Mouse (Mus musculus) midbrain, embryonic 14.5 days (tissue): ENCODE measurements around the gene Pde10a. TPM values are rescaled to one million over a fixed set of nuclear protein-coding genes. Genes with fewer than 3 reads are reported as not detected.

Experiments
- ATAC-seq: fragments of 200-750 bp; cut with Nextera tagmentation; 2 replicates; pipeline ENCODE4 v1.8.0; 2017; ENCODE audit warnings: moderate number of reproducible peaks, moderate library complexity; ENCODE audit not compliant: low FRiP score, low TSS enrichment
- DNase-seq: peaks from one replicate; pipeline ENCODE4 v3.0.0-alpha.2; 2015
- H3K27ac ChIP-seq: fragments of 300-500 bp; sonication (generic); replicated peaks from 2 replicates; pipeline ENCODE4 v1.5.1; 2014; ENCODE audit warnings: mild to moderate bottlenecking, low read depth, low read length, moderate library complexity
- H3K27me3 ChIP-seq: fragments of 300-500 bp; sonication (generic); 2 replicates; pipeline ENCODE4 v1.6.1; 2014; ENCODE audit warnings: low read length, control low read depth, mixed read lengths; ENCODE audit not compliant: control insufficient read depth, insufficient read depth
- H3K36me3 ChIP-seq: fragments of 300-500 bp; sonication (generic); 2 replicates; pipeline ENCODE4 v1.6.1; 2014; ENCODE audit warnings: low read length, control low read depth; ENCODE audit not compliant: control insufficient read depth, insufficient read depth
- H3K4me1 ChIP-seq: fragments of 300-500 bp; sonication (generic); 2 replicates; pipeline ENCODE4 v1.6.1; 2014; ENCODE audit warnings: mild to moderate bottlenecking, antibody characterized with exemption, low read length, control low read depth; ENCODE audit not compliant: control insufficient read depth, insufficient read depth
- H3K4me2 ChIP-seq: fragments of 300-500 bp; sonication (generic); 2 replicates; pipeline ENCODE4 v1.6.1; 2014; ENCODE audit warnings: mild to moderate bottlenecking, low read length, moderate library complexity
- H3K4me3 ChIP-seq: fragments of 300-500 bp; sonication (generic); replicated peaks from 2 replicates; pipeline ENCODE4 v1.5.1; 2014; ENCODE audit warnings: low read depth, low read length
- H3K9ac ChIP-seq: fragments of 300-500 bp; sonication (generic); replicated peaks from 2 replicates; pipeline ENCODE4 v1.6.1; 2014; ENCODE audit warnings: mild to moderate bottlenecking, low read length, moderate library complexity
- H3K9me3 ChIP-seq: fragments of 300-500 bp; sonication (generic); 2 replicates; pipeline ENCODE4 v1.6.1; 2016; ENCODE audit warnings: low read length, control low read depth, mixed read lengths; ENCODE audit not compliant: control insufficient read depth
- WGBS: fragments of 180-500 bp; shearing (Covaris S2); extraction: QIAGEN DNeasy Blood & Tissue Kit; methylation state at CpG from one replicate; pipeline ENCODE4 v1.1.7; 2014; 5-methylcytosine and 5-hydroxymethylcytosine counted together
- polyA plus RNA-seq: library from polyadenylated mRNA; unstranded; fragments of >200 nt; fragmentation: Nextera tagmentation; extraction: Ambion mirVana; gene quantifications from 2 replicates; pipeline ENCODE4 v1.2.1, GENCODE M21; 2014

Gene Pde10a
- polyA plus RNA-seq, 1 experiment from 2014 or later, result 14.1 TPM

DNA sequence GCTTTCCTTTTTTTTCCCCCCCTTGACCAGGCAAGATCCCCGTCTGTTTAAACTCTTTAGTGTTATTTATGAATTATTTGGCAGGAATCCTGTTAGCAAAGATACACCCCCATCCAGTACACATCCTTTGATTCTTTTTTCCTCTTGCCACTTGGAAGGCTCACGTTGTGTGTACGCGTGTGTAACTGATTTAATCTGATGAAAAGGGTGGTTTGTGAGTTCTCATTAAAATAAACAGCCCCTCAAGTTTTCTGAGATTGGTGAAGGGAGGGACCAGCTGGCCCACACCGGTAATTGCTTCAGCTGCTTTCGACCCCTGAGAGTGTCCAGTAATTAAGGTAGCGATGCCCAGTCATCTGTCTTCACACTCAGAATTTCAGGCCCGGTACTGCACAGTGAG lies 347.4 kb downstream of the Pde10a start:
- Histone ChIP-seq H3K9me3 (no peaks in the 10 kb centered on the region), H3K27me3 (no peaks in the 10 kb centered on the region), H3K4me1 (peaks cover 5% of the 10 kb centered on the region; the same call in 1 of the 2 replicates), H3K4me3 (no peak overlapping the region), H3K36me3 (no peaks in the 10 kb centered on the region), H3K9ac (no peak overlapping the region), H3K27ac (no peak overlapping the region), H3K4me2 (no peak overlapping the region)
- ATAC-seq (no peak), DNase-seq (no peak)
- WGBS, result 52% methylated on average over 8 of the region's 8 CpGs

DNA sequence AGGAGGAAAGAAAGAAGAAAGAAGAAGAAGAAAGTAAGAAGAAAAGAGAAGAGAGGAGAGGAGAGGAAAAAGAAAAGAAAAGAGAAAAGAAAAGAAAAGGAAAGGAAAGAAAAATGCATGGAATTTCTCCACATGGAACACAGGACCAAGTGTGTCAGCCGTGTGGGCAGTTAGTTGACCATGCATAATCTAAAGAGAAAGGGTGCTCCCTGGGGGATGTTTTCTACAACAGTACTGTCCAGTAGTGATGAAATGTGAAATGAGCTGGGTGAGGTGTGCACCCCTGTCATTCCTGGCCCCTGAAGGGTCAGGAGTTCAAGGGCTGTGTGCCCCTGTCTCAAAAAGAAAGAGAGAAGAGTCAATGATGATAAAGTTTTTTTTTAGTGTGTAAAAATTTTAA lies 352.9 kb downstream of the Pde10a start:
- no peak for ATAC-seq
- H3K4me2 ChIP-seq, result no peak overlapping the region
- no peaks in the 10 kb centered on the region for H3K27me3 ChIP-seq
- H3K9me3 ChIP-seq, result no peaks in the 10 kb centered on the region
- no peak overlapping the region for H3K27ac ChIP-seq
- 75% methylated on average over 1 of the region's 1 CpGs for WGBS
- H3K4me3 ChIP-seq, result no peak overlapping the region
- no peak for DNase-seq
- no peaks in the 10 kb centered on the region for H3K4me1 ChIP-seq
- no peaks in the 10 kb centered on the region for H3K36me3 ChIP-seq
- H3K9ac ChIP-seq, result no peak overlapping the region

DNA sequence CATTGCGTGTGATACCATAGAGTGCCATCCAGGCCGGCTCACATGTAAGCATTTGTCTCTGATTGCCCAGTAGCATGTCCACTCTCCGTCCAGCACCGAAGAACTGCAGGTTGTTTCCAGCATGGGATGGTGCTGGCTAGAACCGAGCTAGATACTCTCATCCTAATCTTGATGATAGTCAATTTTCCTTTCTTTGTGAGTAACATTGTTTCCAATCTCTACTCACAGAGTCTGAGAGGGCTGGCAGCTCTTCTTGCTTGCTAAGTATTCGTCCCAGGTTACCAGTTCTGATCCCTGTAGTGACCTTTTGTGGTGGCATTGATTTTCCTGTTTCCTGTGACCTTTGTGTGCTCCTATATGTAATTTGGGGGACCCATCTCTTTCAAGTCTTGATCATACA lies 356.5 kb downstream of the Pde10a start:
- Histone ChIP-seq H3K9ac (no peak overlapping the region), H3K4me2 (no peak overlapping the region), H3K4me1 (peaks cover 19% of the 10 kb centered on the region), H3K36me3 (no peaks in the 10 kb centered on the region), H3K9me3 (no peaks in the 10 kb centered on the region), H3K4me3 (no peak overlapping the region), H3K27me3 (no peaks in the 10 kb centered on the region), H3K27ac (no peak overlapping the region)
- ATAC-seq (no peak), DNase-seq (no peak)
- WGBS, result 89% methylated on average over 6 of the region's 6 CpGs

DNA sequence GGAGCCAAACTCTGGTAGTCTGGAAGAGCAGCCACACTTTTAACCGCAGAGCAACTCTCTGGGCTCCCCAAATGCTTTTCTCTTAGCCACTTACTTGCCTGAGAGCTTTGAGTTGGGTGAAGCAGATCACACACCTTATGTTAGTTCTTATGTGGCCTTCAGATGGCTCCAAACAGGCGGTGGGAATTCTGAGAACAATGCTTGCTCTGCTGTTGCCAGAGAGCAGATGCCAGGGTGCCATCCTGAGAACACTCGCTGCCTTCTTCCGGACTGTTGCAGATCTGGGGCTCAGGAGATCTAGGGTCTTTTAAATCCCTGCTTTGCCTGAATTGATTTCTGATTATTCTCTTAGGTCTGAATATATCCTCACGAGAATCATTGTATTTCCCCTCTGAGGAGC lies 359.5 kb downstream of the Pde10a start:
- Histone ChIP-seq H3K36me3 (no peaks in the 10 kb centered on the region), H3K9ac (no peak overlapping the region), H3K27ac (no peak overlapping the region), H3K27me3 (no peaks in the 10 kb centered on the region), H3K4me1 (peaks cover 29% of the 10 kb centered on the region), H3K4me3 (no peak overlapping the region), H3K9me3 (no peaks in the 10 kb centered on the region), H3K4me2 (no peak overlapping the region)
- no peak for DNase-seq
- WGBS, result 47% methylated on average over 5 of the region's 5 CpGs
- no peak for ATAC-seq

DNA sequence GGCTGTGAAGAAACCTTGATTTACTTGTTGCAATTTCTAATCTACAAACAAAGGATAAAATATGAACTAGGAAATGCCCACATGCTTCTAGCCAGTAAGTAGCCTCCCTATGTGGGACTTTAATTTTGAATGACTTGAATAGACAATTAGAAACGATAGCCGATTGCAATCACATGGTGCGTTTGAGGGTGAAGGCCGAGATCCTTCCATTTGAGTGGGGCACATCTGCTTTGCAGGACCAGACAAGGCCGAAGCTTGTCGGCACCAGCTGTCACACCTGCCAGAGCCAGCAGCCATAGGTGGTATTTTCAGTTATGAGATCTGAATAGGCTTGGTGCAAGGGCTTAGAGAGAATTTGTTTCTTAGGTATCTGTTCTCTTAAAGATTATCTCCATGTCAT lies 360.7 kb downstream of the Pde10a start:
- H3K27me3 ChIP-seq, result no peaks in the 10 kb centered on the region
- no peak overlapping the region for H3K4me2 ChIP-seq
- DNase-seq, result no peak
- no peaks in the 10 kb centered on the region for H3K9me3 ChIP-seq
- H3K4me1 ChIP-seq, result peaks cover 29% of the 10 kb centered on the region
- H3K27ac ChIP-seq, result no peak overlapping the region
- H3K4me3 ChIP-seq, result no peak overlapping the region
- no peaks in the 10 kb centered on the region for H3K36me3 ChIP-seq
- 65% methylated on average over 6 of the region's 6 CpGs for WGBS
- no peak overlapping the region for H3K9ac ChIP-seq
- ATAC-seq, result no peak

DNA sequence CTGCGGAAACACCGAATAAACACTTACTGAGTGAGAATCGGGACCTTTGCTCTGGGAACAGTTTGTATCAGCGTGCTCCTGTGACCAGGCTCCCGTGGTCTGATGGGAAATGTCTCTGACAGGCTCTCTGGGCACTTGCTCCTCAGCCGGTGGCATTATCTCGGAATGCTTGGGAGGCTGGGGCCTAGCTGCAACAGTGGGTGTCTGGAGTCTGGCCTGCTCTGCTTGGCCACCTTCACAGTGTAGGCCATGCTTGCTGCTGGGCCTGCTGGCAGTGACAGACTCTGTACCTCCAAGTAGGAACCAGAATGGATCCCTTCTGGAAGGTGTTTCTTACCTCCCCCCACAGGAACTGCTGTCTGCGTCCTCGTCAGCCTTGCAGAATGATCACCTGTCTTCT lies 362.9 kb downstream of the Pde10a start:
- H3K4me3 ChIP-seq, result no peak overlapping the region
- H3K27ac ChIP-seq, result no peak overlapping the region
- no peaks in the 10 kb centered on the region for H3K27me3 ChIP-seq
- peaks cover 29% of the 10 kb centered on the region for H3K4me1 ChIP-seq
- H3K4me2 ChIP-seq, result no peak overlapping the region
- no peak overlapping the region for H3K9ac ChIP-seq
- H3K36me3 ChIP-seq, result no peaks in the 10 kb centered on the region
- DNase-seq (no peak), ATAC-seq (no peak)
- WGBS, result 79% methylated on average over 9 of the region's 9 CpGs
- H3K9me3 ChIP-seq, result no peaks in the 10 kb centered on the region

DNA sequence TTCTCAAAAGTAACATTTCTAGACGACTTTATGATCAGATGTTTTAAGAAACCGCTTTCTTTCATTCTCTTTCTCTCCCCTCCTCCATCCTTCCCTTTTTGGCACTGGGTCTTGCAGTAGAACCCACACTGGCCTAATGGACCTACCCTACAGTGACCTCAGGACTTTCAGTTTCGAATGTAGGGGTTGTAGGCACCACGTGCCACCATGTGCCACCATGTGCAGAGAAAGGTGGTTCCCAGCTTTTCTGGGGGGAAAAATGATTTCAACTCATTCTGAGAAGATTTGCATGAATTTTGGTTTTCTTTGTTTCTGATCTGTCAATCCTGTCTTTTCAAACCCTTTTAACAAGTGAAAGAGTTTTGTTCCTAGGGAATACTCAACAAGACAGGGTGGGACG lies 363.5 kb downstream of the Pde10a start:
- Histone ChIP-seq H3K9ac (no peak overlapping the region), H3K27me3 (no peaks in the 10 kb centered on the region), H3K9me3 (no peaks in the 10 kb centered on the region), H3K36me3 (no peaks in the 10 kb centered on the region), H3K4me2 (no peak overlapping the region), H3K27ac (no peak overlapping the region), H3K4me3 (no peak overlapping the region), H3K4me1 (peaks cover 29% of the 10 kb centered on the region)
- no peak for DNase-seq
- no peak for ATAC-seq
- WGBS, result 79% methylated on average over 5 of the region's 5 CpGs

DNA sequence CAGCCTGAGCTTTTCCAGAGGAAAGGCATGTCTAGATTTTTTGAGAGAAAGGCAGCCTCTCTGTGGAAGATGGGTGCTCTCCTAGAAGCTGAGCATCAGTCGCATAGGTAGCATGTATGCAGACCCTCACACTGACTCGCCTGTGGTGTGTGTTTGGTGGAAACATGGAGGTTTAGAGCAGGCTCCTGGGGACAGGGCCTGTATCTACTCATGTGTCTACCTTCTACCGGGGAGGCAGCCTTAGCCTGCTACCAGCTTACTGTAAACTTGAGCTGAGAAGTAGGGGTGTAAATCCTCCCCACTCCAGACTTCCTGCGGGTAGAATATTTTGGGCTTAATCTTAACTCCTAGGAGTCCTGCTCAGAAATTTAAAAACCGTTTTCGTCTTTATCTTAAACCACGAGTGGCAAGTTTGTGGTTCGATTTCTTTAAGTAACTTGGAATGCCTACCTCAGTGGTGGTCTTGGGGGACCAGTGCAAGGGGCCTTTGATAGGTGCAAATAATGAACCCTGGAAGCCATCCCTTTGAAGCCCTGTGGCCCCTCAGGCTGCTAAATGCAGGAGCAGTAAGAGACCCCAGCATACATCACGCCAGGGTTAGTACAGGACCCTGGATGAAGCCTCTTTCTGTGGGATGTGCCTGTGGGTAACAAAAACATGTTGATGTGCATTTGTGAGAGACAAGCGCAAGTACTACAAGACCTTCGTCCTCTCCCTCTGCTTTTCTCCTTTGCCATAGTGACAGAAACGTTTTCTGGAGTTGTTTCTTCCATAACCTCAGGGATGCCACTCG lies 367.2 kb downstream of the Pde10a start:
- Histone ChIP-seq H3K27me3 (no peaks in the 10 kb centered on the region), H3K4me2 (no peak overlapping the region), H3K36me3 (no peaks in the 10 kb centered on the region), H3K27ac (no peak overlapping the region), H3K4me1 (peaks cover 9% of the 10 kb centered on the region; the same call in 1 of the 2 replicates), H3K9ac (no peak overlapping the region), H3K4me3 (no peak overlapping the region), H3K9me3 (no peaks in the 10 kb centered on the region)
- DNase-seq (no peak), ATAC-seq (no peak)
- WGBS, result 86% methylated on average over 13 of the region's 13 CpGs

DNA sequence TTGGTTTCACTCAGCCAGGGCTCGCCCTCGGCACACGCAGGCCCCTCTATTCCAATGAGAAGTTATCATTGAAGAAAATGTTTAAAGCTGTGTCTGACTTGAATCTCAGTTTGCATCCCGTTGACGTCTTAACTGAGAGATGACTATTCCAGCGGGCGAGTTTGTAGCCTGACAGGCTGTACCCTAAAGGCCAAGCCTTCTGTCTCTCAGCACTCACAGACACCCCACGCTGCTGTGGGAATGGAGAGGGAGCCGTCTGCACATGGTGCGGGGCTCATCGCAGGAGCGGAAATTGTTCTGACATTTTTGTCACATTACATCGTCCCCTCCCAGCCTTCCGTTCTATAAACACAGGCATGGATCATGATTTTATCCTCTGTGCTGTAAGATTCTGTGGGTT lies 370.8 kb downstream of the Pde10a start:
- no peaks in the 10 kb centered on the region for H3K4me1 ChIP-seq
- no peak overlapping the region for H3K27ac ChIP-seq
- H3K4me2 ChIP-seq, result no peak overlapping the region
- 70% methylated on average over 14 of the region's 14 CpGs for WGBS
- no peak overlapping the region for H3K9ac ChIP-seq
- no peak overlapping the region for H3K4me3 ChIP-seq
- no peak for ATAC-seq
- H3K27me3 ChIP-seq, result no peaks in the 10 kb centered on the region
- no peaks in the 10 kb centered on the region for H3K36me3 ChIP-seq
- DNase-seq, result no peak
- no peaks in the 10 kb centered on the region for H3K9me3 ChIP-seq
